Mouse (Mus musculus): ENCODE results near the gene Dusp1. TPM values are rescaled to one million over a fixed set of nuclear protein-coding genes. Genes with fewer than 3 reads are reported as not detected.

Dusp1 gene
- polyA plus RNA-seq, 1 experiment, result 11.6 TPM

GRCm38 (mm10) chr17:26487266-26487665 is 74.7 kb downstream of the Dusp1 start:
- no peak for TF ChIP-seq MYOG (IDR thresholded peaks at IDR 0.05; ENCODE audit: control insufficient read depth in 1 of 3, insufficient read depth in 1 of 3, insufficient read length in 2 of 3, low read depth in 2 of 3)
- no peak for TF ChIP-seq MAX (IDR thresholded peaks at IDR 0.05; ENCODE audit: low read depth)
- no peak for TF ChIP-seq TCF3 (IDR thresholded peaks at IDR 0.05; ENCODE audit: insufficient read length, low read depth)
- no peak for TF ChIP-seq CEBPB (IDR thresholded peaks at IDR 0.05; ENCODE audit: insufficient read depth, poor library complexity, severe bottlenecking)
- TF ChIP-seq REST (IDR thresholded peaks at IDR 0.05; ENCODE audit: insufficient read depth, insufficient read length), result no peak
- TF ChIP-seq E2F4 (IDR thresholded peaks at IDR 0.05; ENCODE audit: insufficient read depth), result no peak
- TF ChIP-seq POLR2AphosphoS2 (IDR thresholded peaks at IDR 0.05; ENCODE audit: insufficient read length, low read depth), result no peak
- no peak for TF ChIP-seq MYOD1 (IDR thresholded peaks at IDR 0.05; ENCODE audit: control insufficient read depth in 1 of 3, insufficient read length in 2 of 3, low read depth in 2 of 3)
- no peak for TF ChIP-seq POLR2A (IDR thresholded peaks at IDR 0.05; ENCODE audit: insufficient read length, low read depth)
- no peak for TF ChIP-seq TCF12 (IDR thresholded peaks at IDR 0.05; ENCODE audit: insufficient read depth, poor library complexity, severe bottlenecking)
- TF ChIP-seq USF1 (IDR thresholded peaks at IDR 0.05; ENCODE audit: low read depth), result no peak
- TF ChIP-seq SRF (IDR thresholded peaks at IDR 0.05; ENCODE audit: control insufficient read depth, insufficient read length, low read depth), result no peak
- H3ac ChIP-seq (ENCODE audit: control insufficient read depth, insufficient read length), result no peak overlapping the region
- no peak overlapping the region for H3K4me3 ChIP-seq
- H3K36me3 ChIP-seq (ENCODE audit: control insufficient read depth, insufficient read depth), result no peaks in the 10 kb centered on the region
- H3K27me3 ChIP-seq (ENCODE audit: control insufficient read depth, insufficient read depth, insufficient read length), result no peaks in the 10 kb centered on the region
- no peak overlapping the region for H3K4me2 ChIP-seq (ENCODE audit: low read depth)
- H3K79me2 ChIP-seq (ENCODE audit: control insufficient read depth, insufficient read depth), result no peaks in the 10 kb centered on the region

- TF ChIP-seq MYOG (IDR thresholded peaks at IDR 0.05; ENCODE audit: control insufficient read depth in 1 of 3, insufficient read depth in 1 of 3, insufficient read length in 2 of 3, low read depth in 2 of 3) (peak in 1 of 3 experiments; percentile 55), MYOD1 (IDR thresholded peaks at IDR 0.05; ENCODE audit: control insufficient read depth in 1 of 3, insufficient read length in 2 of 3, low read depth in 2 of 3) (peak in 1 of 3 experiments; percentile 55), E2F4 (IDR thresholded peaks at IDR 0.05; ENCODE audit: insufficient read depth) (no peak)
- H3K4me3 ChIP-seq, result no peak overlapping the region
- H3K36me3 ChIP-seq (ENCODE audit: control insufficient read depth, insufficient read depth), result no peaks in the 10 kb centered on the region
Observed at GRCm38 (mm10) chr17:26484626-26485421, 77.1 kb downstream of the Dusp1 start.

GRCm38 (mm10) chr17:26480956-26481355 is 81.0 kb downstream of the Dusp1 start:
- TF ChIP-seq USF1 (IDR thresholded peaks at IDR 0.05; ENCODE audit: low read depth), result no peak
- TF ChIP-seq MYOG (IDR thresholded peaks at IDR 0.05; ENCODE audit: control insufficient read depth in 1 of 3, insufficient read depth in 1 of 3, insufficient read length in 2 of 3, low read depth in 2 of 3), result no peak
- TF ChIP-seq MAX (IDR thresholded peaks at IDR 0.05; ENCODE audit: low read depth), result no peak
- no peak for TF ChIP-seq POLR2A (IDR thresholded peaks at IDR 0.05; ENCODE audit: insufficient read length, low read depth)
- no peak for TF ChIP-seq POLR2AphosphoS2 (IDR thresholded peaks at IDR 0.05; ENCODE audit: insufficient read length, low read depth)
- no peak for TF ChIP-seq CEBPB (IDR thresholded peaks at IDR 0.05; ENCODE audit: insufficient read depth, poor library complexity, severe bottlenecking)
- TF ChIP-seq MYOD1 (IDR thresholded peaks at IDR 0.05; ENCODE audit: control insufficient read depth in 1 of 3, insufficient read length in 2 of 3, low read depth in 2 of 3), result no peak
- no peak for TF ChIP-seq TCF12 (IDR thresholded peaks at IDR 0.05; ENCODE audit: insufficient read depth, poor library complexity, severe bottlenecking)
- no peak for TF ChIP-seq TCF3 (IDR thresholded peaks at IDR 0.05; ENCODE audit: insufficient read length, low read depth)
- TF ChIP-seq E2F4 (IDR thresholded peaks at IDR 0.05; ENCODE audit: insufficient read depth), result no peak
- TF ChIP-seq SRF (IDR thresholded peaks at IDR 0.05; ENCODE audit: control insufficient read depth, insufficient read length, low read depth), result no peak
- TF ChIP-seq REST (IDR thresholded peaks at IDR 0.05; ENCODE audit: insufficient read depth, insufficient read length), result no peak
- Histone ChIP-seq H3K4me2 (ENCODE audit: low read depth) (no peak overlapping the region), H3ac (ENCODE audit: control insufficient read depth, insufficient read length) (no peak overlapping the region), H3K4me3 (no peak overlapping the region), H3K27me3 (ENCODE audit: control insufficient read depth, insufficient read depth, insufficient read length) (no peaks in the 10 kb centered on the region), H3K79me2 (ENCODE audit: control insufficient read depth, insufficient read depth) (no peaks in the 10 kb centered on the region), H3K36me3 (ENCODE audit: control insufficient read depth, insufficient read depth) (no peaks in the 10 kb centered on the region)

More at GRCm38 (mm10) chr17:26484626-26485421, 77.1 kb downstream of the Dusp1 start:
- Histone ChIP-seq H3ac (ENCODE audit: control insufficient read depth, insufficient read length) (no peak overlapping the region), H3K27me3 (ENCODE audit: control insufficient read depth, insufficient read depth, insufficient read length) (no peaks in the 10 kb centered on the region), H3K4me2 (ENCODE audit: low read depth) (peak overlapping the region; percentile 19), H3K79me2 (ENCODE audit: control insufficient read depth, insufficient read depth) (no peaks in the 10 kb centered on the region)

- Histone ChIP-seq H3K36me3 (ENCODE audit: control insufficient read depth, insufficient read depth) (no peaks in the 10 kb centered on the region), H3ac (ENCODE audit: control insufficient read depth, insufficient read length) (no peak overlapping the region), H3K4me2 (ENCODE audit: low read depth) (no peak overlapping the region), H3K79me2 (ENCODE audit: control insufficient read depth, insufficient read depth) (no peaks in the 10 kb centered on the region), H3K4me3 (no peak overlapping the region), H3K27me3 (ENCODE audit: control insufficient read depth, insufficient read depth, insufficient read length) (no peaks in the 10 kb centered on the region)
- TF ChIP-seq SRF (IDR thresholded peaks at IDR 0.05; ENCODE audit: control insufficient read depth, insufficient read length, low read depth) (no peak), MYOG (IDR thresholded peaks at IDR 0.05; ENCODE audit: control insufficient read depth in 1 of 3, insufficient read depth in 1 of 3, insufficient read length in 2 of 3, low read depth in 2 of 3) (peak in 2 of 3 experiments; percentile 46 to 62), MYOD1 (IDR thresholded peaks at IDR 0.05; ENCODE audit: control insufficient read depth in 1 of 3, insufficient read length in 2 of 3, low read depth in 2 of 3) (peak in 2 of 3 experiments; percentile 2 to 59)
Observed at GRCm38 (mm10) chr17:26479619-26480018, 82.3 kb downstream of the Dusp1 start.

DNA sequence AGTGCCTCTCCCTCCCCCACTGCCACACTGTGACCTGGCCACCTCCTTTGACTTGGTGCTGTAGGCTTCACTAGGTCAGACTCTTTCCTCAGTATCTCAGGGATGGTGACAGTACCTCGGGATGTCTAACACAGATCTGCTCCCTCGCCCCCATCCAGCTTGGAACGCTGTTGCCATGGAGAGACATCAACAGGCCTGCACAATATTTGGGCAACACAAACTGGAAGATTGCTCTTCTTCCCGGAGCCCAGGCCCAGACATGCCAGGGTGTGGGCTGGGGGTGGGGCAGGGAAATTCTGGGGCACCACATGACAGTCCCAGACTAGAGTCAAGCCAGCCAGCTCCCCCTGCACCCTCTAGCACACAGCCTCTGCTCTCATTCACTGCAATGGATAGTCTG is 83.3 kb downstream of the Dusp1 start:
- Histone ChIP-seq H3K4me2 (ENCODE audit: low read depth) (no peak overlapping the region), H3K36me3 (ENCODE audit: control insufficient read depth, insufficient read depth) (no peaks in the 10 kb centered on the region), H3K4me3 (no peak overlapping the region), H3K27me3 (ENCODE audit: control insufficient read depth, insufficient read depth, insufficient read length) (no peaks in the 10 kb centered on the region), H3K79me2 (ENCODE audit: control insufficient read depth, insufficient read depth) (no peaks in the 10 kb centered on the region), H3ac (ENCODE audit: control insufficient read depth, insufficient read length) (no peak overlapping the region)
- TF ChIP-seq POLR2A (IDR thresholded peaks at IDR 0.05; ENCODE audit: insufficient read length, low read depth), result no peak

All from myocyte (in vitro differentiated cells).